Mouse (Mus musculus): Measurements from ENCODE around the gene Pou2f2.

Gene Pou2f2

GRCm38 (mm10) chr7:25105411-25106160 is 73.9 kb downstream of the Pou2f2 start:
- peak; percentile 88 for DNase-seq (ENCODE audit: low read depth, low spot score)

DNA sequence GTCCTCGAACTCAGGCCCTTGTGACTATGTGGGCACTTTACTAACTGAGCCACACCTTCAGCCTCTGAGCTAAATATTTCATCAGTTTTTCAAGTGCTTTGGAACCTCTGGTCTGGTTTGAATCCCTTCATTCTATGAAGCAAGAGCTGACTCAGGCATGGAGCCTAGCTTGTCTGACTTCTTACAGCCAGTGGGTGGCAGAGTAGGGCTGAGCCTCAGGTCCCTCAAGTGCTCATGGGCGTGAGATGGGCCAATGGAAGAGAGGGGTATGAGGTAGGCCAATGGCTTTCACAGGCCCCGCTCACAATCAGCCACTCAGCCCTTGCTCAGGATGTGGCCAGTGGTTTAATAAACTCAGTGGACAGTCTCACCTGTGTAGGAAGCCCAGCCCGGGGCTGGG is 79.9 kb downstream of the Pou2f2 start:
- DNase-seq (ENCODE audit: low read depth, low spot score) = peak; percentile 61

DNA sequence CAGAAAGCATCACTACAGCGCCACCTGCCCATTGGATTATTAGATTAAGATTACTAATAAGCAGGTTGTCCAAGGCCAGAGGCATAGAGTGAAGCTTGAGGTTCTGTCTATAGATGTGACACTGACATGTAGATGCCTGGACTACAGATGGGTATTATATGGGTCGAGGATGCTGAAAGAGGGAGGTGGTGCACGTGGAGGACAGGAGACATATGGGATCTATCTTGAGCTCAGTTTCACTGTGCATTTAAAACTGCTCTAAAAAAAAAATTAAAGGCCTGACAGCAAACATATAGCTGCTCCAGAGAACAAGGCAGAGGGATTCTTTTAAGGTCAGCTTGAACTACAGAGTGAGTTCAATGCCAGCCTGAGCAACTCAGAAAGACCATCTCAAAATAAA is 81.4 kb downstream of the Pou2f2 start:
- peak; percentile 76 for DNase-seq (ENCODE audit: low read depth, low spot score)

- DNase-seq (ENCODE audit: low read depth, low spot score) = no peak
Measured at GRCm38 (mm10) chr7:25089875-25090274, 89.7 kb downstream of the Pou2f2 start.

GRCm38 (mm10) chr7:25088968-25089367 is 90.6 kb downstream of the Pou2f2 start:
- DNase-seq (ENCODE audit: low read depth, low spot score) = no peak

GRCm38 (mm10) chr7:25088531-25088930 is 91.0 kb downstream of the Pou2f2 start:
- no peak for DNase-seq (ENCODE audit: low read depth, low spot score)

- DNase-seq (ENCODE audit: low read depth, low spot score) = no peak
Measured at GRCm38 (mm10) chr7:25087972-25088371, 91.6 kb downstream of the Pou2f2 start.

DNA sequence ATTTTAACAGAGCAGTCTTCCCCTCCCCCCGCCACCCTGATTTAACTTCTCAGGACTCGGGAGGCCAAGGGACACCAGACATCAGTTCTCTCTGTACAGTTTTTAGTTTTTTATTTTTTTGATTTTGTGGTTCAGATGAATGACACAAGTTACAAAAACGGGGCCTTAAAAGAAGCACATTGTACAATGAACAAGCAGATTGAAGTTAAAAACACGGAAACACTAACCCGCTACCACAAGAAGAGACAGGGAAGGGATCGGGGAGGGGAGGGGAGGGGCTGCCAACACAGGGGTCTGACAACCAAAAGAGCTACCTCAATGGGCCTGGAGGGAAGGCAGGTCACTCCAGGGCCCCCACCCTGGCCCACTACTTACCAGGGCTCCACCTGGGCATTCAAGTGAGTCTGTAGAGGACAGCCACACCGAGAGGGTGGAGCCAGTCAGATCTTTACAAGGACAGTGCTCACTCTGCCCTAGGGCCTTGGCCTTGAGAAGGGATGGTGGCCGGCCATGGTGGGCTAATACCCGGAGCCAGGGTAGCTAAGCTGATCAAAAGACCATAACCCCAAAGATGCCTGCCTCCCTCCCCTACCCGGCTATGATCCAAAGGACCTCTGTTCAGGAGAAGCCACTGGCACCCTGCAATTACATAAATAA is 92.1 kb downstream of the Pou2f2 start:
- no peak for DNase-seq (ENCODE audit: low read depth, low spot score)

DNA sequence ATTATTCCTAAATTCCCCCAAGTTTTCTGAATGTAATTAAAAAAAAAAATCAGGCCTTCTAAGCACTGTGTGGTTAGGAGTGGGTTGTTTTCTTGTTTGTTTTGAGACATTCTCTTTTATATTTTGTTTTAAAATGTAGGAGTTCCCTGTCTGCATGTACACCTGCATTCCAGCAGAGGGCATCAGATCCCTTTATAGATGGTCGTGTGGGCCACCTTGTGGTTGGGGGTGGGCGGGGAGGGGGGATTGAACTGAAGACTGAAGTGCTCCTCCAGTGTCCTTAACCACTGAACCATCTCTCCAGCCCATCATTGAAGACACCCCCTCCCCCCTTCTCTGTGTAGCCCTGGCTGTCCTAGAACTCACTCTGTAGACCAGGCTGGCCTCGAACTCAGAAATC is 92.9 kb downstream of the Pou2f2 start:
- no peak for DNase-seq (ENCODE audit: low read depth, low spot score)

DNA sequence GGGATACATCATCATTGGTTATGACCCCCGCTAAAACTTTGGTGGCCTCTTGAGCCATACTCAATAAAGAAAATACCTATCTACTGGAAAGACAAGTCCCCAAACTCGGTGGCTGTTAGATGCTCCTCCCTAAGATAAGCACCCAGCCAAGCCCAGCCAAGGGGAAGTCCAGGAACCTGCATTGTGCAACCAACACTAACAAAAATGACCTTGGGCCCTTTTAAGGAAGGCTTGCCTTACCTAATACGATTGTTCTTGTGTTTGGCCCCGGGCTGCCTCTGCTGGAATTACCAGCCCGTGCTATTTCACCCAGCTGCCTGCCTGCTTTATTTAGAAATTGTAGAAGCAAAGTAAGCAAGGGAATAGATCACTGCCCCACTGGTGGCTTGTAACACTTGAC is 94.9 kb downstream of the Pou2f2 start:
- DNase-seq (ENCODE audit: low read depth, low spot score) = no peak

- peak; percentile 77 for DNase-seq (ENCODE audit: low read depth, low spot score)
Measured at GRCm38 (mm10) chr7:25082510-25082909, 97.0 kb downstream of the Pou2f2 start.

DNA sequence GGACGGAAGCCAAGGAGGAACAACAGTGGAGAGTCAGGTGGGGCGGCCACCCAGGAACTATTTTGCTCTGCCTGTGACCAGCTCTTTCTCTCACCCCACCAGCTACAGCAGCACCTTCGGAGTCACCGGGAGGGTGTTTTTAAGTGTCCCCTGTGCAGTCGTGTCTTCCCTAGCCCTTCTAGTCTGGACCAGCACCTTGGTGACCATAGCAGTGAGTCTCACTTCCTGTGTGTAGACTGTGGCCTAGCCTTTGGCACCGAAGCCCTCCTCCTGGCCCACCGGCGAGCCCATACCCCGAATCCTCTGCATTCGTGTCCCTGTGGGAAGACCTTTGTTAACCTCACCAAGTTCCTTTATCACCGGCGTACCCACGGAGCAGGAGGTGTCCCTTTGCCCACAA is 99.1 kb downstream of the Pou2f2 start:
- no peak for DNase-seq (ENCODE audit: low read depth, low spot score)

GRCm38 (mm10) chr7:25079496-25080026 is 100.0 kb downstream of the Pou2f2 start:
- DNase-seq (ENCODE audit: low read depth, low spot score) = no peak

GRCm38 (mm10) chr7:25077414-25077755 is 102.1 kb downstream of the Pou2f2 start:
- no peak for DNase-seq (ENCODE audit: low read depth, low spot score)

GRCm38 (mm10) chr7:25076663-25077413 is 102.7 kb downstream of the Pou2f2 start:
- DNase-seq (ENCODE audit: low read depth, low spot score) = peak; percentile 100

GRCm38 (mm10) chr7:25076296-25076662 is 103.2 kb downstream of the Pou2f2 start:
- no peak for DNase-seq (ENCODE audit: low read depth, low spot score)

GRCm38 (mm10) chr7:25073924-25074323 is 105.6 kb downstream of the Pou2f2 start:
- DNase-seq (ENCODE audit: low read depth, low spot score) = peak; percentile 88

DNA sequence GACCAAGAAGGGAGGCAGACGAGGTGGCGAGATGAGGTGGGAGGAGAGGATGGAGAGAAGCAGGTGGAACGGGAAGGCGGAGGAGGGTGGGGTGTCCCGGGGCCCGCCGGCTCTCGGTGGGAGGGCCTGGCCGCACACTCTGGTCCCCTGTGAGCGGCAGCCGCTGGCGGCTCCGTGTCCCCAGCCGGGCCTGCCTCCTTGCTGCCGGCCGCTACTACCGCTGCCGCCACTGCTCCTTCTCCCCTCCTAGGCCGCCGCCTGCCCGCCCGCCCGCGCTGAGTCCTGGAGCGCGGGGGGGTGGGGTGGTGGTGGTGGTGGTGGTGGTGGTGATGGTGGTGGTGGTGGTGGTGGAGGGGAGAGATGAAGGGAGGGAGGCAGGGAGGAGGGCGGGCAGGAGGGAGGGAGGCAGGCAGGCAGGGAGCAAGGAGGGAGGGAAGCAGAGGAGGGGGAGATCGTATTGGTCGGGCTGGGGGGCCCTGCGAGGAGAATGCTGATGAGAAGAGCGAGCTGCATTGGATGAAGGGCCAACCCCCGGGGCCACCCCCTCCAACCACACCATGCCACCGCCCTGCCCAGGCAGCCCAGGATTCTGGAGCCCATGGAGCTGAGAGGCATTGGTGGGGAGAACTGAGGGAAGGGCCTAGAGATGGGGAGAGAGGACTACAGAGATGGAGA is 106.7 kb downstream of the Pou2f2 start:
- peak; percentile 86 for DNase-seq (ENCODE audit: low read depth, low spot score)

DNA sequence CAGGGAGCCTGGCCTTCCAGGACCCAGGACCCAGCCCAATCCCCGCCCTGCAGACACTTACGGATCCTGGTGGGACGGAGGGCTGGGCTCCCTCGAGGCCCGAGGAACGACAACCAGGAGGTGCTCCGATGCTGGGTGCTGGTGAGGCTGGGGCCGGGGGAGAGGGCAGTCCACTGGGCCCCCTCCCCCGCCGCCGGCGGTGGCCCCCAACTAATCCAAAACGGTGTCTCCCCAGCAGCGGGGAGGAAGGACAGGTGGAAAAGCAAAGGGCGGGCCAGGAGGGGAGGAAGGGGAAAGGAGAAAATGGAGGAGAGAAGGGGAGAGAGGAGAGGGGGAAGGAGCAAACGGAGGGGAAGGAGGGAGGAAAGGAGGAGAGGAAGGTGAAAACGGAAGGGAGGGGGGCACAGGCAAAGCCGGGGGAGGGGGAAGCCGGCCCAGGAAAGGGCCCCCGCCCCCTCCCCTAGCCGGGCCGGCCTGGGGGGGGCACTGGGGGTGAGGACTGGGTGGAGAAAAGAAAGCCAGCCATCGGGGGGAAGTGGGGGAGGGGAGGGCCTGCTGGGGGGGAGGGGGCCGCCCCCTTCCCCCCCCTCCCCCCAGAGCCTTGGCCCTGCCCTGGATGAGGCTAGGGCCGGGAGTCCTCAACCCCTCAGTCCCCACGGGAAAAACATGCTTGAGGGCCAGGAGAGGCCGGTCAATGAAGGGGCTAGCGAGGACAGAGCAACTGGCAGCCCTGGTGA is 107.4 kb downstream of the Pou2f2 start, which contains the start of the genes Grik5 and Zfp574:
TSS of gene Grik5 (minus strand) at position 368 of the 737 bp plus-strand sequence.
TSS of gene Zfp574 (plus strand) at position 589 of the 737 bp plus-strand sequence.
- DNase-seq (ENCODE audit: low read depth, low spot score) = no peak

GRCm38 (mm10) chr7:25068724-25069123 is 110.8 kb downstream of the Pou2f2 start:
- peak; percentile 94 for DNase-seq (ENCODE audit: low read depth, low spot score)
